Mouse (Mus musculus): Measurements from ENCODE around the gene Cerk. TPM values are rescaled to one million over a fixed set of nuclear protein-coding genes. Genes with fewer than 3 reads are reported as not detected.
"Not testable (repeated sequence)": the region's sequence is repeated elsewhere in the genome, so short reads cannot be mapped to it uniquely, and the experiment has no call there.

Gene Cerk
- total RNA-seq, 1 experiment from 2014 or later, result 114 TPM

DNA sequence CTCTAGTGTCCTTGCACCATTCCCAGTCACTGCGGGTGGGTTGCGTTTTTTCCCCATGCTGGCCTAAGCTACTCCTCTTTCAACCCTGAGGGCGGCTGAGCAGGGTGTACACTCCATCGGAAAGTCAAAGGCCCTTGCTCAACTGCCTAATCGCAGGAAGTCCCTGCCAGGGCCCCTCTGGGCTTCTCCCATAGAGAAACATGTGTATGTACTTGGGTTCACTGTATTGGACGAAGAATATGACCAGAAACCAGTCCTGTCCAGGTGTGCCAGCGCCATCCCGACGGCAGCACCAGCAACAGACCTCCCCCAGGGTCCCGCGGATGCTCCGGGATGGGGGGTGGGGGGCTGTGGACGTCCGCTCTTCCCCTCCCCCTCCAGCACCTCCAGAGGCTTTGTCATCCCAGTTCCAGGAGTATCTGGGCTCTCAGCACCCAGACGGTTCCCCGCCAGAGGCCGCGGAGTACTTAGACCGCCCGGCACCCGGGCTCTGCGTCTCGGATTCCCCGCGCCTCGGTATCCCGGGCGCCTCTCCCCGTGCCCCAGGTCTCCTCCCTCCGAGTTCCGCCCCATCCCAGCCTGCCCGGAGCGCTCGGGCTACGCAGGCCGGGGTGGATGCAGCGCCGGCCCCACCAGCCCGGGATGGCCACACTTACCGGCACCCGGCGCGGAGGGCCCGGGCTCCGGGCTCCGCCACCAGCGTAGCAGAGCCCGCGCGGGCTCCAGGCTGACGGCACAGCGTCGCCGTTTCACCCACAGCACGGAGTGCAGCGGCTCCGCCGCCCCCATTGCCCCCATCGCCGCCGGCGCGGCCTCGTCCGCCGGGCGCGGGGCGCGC is 871 bp downstream of the Cerk start:
- ATAC-seq (ENCODE audit: extremely low read depth, insufficient number of reproducible peaks, low FRiP score, poor library complexity, severe bottlenecking), result no peak

DNA sequence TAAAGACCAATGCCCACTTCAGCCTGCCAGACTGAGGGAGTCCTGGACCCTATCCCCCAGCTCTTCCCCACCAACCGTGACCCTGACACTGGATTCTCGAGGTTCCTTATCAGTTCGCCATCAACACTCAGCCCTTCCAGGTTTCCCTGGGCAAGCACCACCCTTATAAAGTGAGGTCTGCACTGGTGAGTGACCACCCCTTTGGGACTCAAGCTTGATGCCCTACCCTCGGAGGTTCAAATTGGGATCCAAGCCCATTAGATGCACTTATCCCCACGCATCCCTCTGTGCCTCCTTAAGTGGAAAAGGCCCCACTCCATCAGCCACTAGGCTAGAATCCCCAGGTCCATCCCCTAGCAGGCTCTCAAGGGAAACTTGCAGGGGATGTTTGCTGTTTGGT is 1.9 kb downstream of the Cerk start:
- no peak for ATAC-seq (ENCODE audit: extremely low read depth, insufficient number of reproducible peaks, low FRiP score, poor library complexity, severe bottlenecking)

DNA sequence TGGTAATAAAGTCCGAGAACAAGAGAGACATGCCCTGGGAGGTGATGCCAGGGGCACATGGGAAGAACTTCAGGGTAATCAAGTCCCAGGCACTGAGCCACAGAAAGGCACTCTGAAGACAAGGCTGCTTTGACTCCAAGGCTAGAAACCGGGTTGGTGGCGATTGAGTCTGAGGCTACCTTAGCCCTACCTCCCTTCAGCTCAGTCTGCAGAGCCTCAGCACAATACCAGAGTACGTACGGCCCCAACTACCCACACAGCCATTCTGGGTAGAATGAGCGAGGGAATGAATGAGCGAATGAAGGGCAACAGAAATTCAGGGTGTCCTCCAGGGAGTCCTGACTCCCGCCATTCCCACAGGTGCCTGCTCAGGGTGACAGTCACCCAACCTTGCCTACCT is 2.5 kb downstream of the Cerk start:
- ATAC-seq (ENCODE audit: extremely low read depth, insufficient number of reproducible peaks, low FRiP score, poor library complexity, severe bottlenecking), result no peak

- ATAC-seq (ENCODE audit: extremely low read depth, insufficient number of reproducible peaks, low FRiP score, poor library complexity, severe bottlenecking), result peak; percentile 82
Observed at GRCm38 (mm10) chr15:86182646-86183045, 3.3 kb downstream of the Cerk start.

DNA sequence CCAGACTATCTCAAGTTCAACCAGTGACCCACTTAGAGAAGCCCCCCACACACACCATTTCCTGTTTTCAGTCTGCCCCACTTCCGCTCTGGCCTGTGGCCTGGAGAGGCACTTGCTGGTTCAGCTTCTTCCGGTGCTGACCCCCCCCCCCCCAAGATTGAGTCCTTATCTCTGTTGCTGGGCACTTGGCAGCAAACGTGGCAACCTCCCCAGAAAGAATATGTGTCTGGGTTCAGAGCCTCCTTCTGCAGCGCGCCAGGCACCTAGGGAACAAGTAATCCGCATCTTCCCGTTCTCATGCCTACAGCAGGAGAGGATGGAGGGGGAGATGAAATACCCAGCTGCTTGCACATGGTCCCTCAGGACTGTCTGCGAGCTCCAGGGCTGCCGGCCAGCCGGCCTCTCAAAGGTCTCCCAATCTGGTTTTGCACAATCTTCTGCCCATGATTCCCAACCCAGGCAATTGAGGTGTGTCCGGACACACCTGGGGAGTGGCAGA is 4.0 kb downstream of the Cerk start:
- no peak for ATAC-seq (ENCODE audit: extremely low read depth, insufficient number of reproducible peaks, low FRiP score, poor library complexity, severe bottlenecking)

- ATAC-seq (ENCODE audit: extremely low read depth, insufficient number of reproducible peaks, low FRiP score, poor library complexity, severe bottlenecking), result not testable (repeated sequence)
Observed at GRCm38 (mm10) chr15:86181321-86181720, 4.6 kb downstream of the Cerk start.

GRCm38 (mm10) chr15:86180427-86180826 is 5.5 kb downstream of the Cerk start:
- peak; percentile 39 for ATAC-seq (ENCODE audit: extremely low read depth, insufficient number of reproducible peaks, low FRiP score, poor library complexity, severe bottlenecking)

DNA sequence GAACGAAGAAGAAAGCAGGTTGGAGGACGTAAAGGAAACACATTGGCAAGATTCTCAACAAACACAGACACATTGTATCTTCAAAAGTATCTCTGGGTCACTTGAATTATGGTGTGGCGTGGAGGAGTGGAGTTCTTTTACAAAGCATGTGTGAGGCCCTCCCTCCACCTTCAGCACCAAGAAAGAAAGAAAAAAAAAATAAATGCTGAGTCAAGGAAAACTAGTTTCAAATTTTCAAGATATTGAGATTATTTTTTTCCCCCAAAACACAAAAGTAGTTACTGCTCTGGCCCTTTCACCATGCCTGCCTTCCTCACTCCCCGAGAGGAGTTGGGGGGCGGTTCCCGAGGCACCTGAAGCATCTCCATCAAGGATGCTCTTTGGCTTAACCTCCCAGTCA is 7.3 kb downstream of the Cerk start:
- no peak for ATAC-seq (ENCODE audit: extremely low read depth, insufficient number of reproducible peaks, low FRiP score, poor library complexity, severe bottlenecking)

GRCm38 (mm10) chr15:86177703-86178251 is 8.2 kb downstream of the Cerk start:
- ATAC-seq (ENCODE audit: extremely low read depth, insufficient number of reproducible peaks, low FRiP score, poor library complexity, severe bottlenecking), result not testable (repeated sequence)

GRCm38 (mm10) chr15:86176771-86177702 is 8.9 kb downstream of the Cerk start:
- no peak for ATAC-seq (ENCODE audit: extremely low read depth, insufficient number of reproducible peaks, low FRiP score, poor library complexity, severe bottlenecking)

DNA sequence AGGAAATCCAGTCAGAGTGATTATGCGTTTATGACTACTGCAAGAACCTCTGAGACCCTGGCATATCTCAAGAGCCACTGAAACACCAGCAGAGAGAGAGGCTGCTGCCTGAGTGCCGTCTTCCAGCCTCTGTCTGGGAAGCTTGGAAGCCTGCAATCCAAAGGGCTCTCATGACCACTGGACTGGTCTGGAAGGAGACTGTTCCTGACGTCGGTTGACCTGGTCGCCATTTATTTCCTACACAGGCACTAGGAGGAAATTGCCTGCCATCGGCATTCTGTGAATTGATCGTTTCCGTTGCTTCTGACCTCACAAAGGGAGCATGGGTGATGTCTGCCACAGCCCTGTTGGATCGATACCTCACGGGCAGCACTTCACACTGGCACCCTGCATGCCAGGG is 9.8 kb downstream of the Cerk start:
- ATAC-seq (ENCODE audit: extremely low read depth, insufficient number of reproducible peaks, low FRiP score, poor library complexity, severe bottlenecking), result no peak

DNA sequence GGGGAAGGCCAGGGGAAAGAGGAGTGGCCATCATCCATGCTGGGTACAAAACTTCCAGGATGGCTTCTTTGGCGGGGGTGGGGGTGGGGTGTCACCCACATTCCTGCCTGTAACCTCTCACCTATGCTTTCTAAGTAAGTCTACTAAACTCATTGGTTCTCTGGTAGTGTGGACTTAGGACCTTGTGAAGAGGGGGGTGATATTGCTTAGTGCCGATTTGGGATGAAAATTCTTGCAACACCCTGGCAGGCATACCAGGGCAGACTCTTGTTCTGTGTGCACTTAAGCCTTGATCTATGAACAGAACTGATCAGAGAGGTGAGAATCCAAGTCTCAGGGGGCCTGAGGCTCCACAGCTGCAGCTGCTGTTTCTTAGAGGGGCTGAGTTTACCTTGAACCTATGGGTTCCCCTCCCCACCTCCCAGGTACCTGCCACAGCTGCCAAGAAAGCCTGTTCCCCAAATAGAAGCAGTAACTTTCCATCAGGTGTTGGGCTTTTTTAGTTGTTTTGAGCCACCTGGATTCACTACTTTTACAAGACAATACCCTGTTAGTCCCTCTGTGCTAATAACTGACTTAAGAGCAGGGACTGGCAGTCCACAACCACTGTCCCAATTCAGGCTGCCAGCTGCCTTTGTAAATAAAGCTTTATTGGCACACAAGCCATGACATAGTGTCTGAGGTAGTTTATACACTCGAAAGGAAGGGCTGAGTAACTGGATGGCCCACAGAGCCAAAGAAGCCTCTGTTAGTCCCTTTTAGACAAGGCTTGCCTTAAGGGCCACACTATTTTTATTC is 10.5 kb downstream of the Cerk start:
- ATAC-seq (ENCODE audit: extremely low read depth, insufficient number of reproducible peaks, low FRiP score, poor library complexity, severe bottlenecking), result no peak

- peak; percentile 65 for ATAC-seq (ENCODE audit: extremely low read depth, insufficient number of reproducible peaks, low FRiP score, poor library complexity, severe bottlenecking)
Observed at GRCm38 (mm10) chr15:86173136-86173985, 12.6 kb downstream of the Cerk start.

DNA sequence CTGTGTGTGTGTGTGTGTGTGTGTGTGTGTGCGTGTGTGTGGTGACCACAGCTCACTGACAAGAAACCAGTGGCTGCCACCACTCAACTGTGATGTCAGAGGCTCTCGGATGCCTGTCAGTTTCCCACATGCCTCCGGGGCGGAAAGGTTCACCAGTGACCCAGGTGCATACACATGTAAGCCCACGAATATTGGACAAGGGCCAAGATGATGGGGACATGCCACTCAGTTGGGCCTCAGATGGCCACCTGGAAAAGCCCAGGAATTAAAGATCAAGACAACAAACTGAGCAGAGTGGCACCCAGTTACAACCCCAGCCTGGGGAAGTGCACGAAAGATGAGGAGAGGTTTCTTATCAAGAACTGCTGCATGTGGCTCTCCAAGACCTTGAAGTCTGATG is 13.4 kb downstream of the Cerk start:
- no peak for ATAC-seq (ENCODE audit: extremely low read depth, insufficient number of reproducible peaks, low FRiP score, poor library complexity, severe bottlenecking)

- no peak for ATAC-seq (ENCODE audit: extremely low read depth, insufficient number of reproducible peaks, low FRiP score, poor library complexity, severe bottlenecking)
Observed at GRCm38 (mm10) chr15:86172124-86172523, 13.8 kb downstream of the Cerk start.

DNA sequence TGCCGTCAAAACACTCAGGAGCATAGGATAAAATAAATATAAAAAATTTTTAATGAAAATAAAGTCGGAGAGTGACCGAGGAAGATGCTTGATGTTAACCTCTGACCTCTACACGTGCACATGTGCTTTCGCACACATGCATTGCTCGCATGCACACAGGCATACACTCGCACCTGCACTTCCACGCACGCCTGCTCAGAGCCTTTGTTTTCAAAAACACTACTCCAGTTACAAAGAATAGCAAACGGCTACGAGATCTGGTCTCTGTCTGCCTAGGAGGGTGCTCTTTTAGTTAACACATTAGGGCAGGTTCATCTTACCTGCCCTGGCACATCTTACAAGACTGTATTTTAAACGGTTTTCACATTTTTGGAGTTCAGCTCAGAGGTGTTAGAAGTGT is 14.6 kb downstream of the Cerk start:
- ATAC-seq (ENCODE audit: extremely low read depth, insufficient number of reproducible peaks, low FRiP score, poor library complexity, severe bottlenecking), result no peak

DNA sequence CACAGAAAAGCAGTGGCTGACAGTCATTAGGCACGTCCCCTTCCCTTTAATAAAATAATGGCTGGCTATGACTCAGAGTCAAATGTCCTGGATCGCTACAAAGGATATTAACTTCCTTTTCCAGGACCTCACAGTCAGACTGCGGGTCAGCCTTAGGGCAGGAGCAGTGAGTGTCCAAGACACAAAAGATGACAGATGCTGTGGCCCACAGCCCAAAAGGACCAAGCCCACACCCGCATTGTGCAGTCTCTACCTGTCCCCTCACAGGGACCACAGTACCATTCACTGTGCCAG is 16.2 kb downstream of the Cerk start:
- no peak for ATAC-seq (ENCODE audit: extremely low read depth, insufficient number of reproducible peaks, low FRiP score, poor library complexity, severe bottlenecking)
